Mouse (Mus musculus) heart, embryonic 13.5 days (tissue): Measurements from ENCODE around the gene Sim2. TPM values are rescaled to one million over a fixed set of nuclear protein-coding genes. Genes with fewer than 3 reads are reported as not detected.

Experiments used
- ATAC-seq: fragments of 200-750 bp; cut with Nextera tagmentation; 2 replicates; pipeline ENCODE4 v1.8.0; 2017; ENCODE audit warnings: moderate TSS enrichment; ENCODE audit not compliant: insufficient number of reproducible peaks, low FRiP score, low TSS enrichment; ENCODE audit errors: extremely low read depth
- H3K27ac ChIP-seq: fragments of 300-500 bp; sonication (generic); replicated peaks from 2 replicates; pipeline ENCODE4 v1.5.1; 2015; ENCODE audit warnings: moderate library complexity, mild to moderate bottlenecking, inconsistent platforms
- H3K27me3 ChIP-seq: fragments of 300-500 bp; sonication (generic); replicated peaks from 2 replicates; pipeline ENCODE4 v1.6.1; 2015; ENCODE audit warnings: mild to moderate bottlenecking, inconsistent platforms
- H3K36me3 ChIP-seq: fragments of 300-500 bp; sonication (generic); 2 replicates; pipeline ENCODE4 v1.6.1; 2015; ENCODE audit warnings: mild to moderate bottlenecking, inconsistent platforms
- H3K4me1 ChIP-seq: fragments of 300-500 bp; sonication (generic); 2 replicates; pipeline ENCODE4 v1.6.1; 2015; ENCODE audit warnings: inconsistent platforms
- H3K4me2 ChIP-seq: fragments of 300-500 bp; sonication (generic); 2 replicates; pipeline ENCODE4 v1.6.1; 2015; ENCODE audit warnings: inconsistent platforms, mild to moderate bottlenecking, moderate library complexity
- H3K4me3 ChIP-seq: fragments of 300-500 bp; sonication (generic); 2 replicates; pipeline ENCODE4 v1.5.1; 2015; ENCODE audit warnings: moderate library complexity, mild to moderate bottlenecking, inconsistent platforms
- H3K9ac ChIP-seq: fragments of 300-500 bp; sonication (generic); 2 replicates; pipeline ENCODE4 v1.6.1; 2015; ENCODE audit warnings: inconsistent platforms, mild to moderate bottlenecking, moderate library complexity
- H3K9me3 ChIP-seq: fragments of 300-500 bp; sonication (generic); 2 replicates; pipeline ENCODE4 v1.6.1; 2016; ENCODE audit warnings: inconsistent platforms
- WGBS: fragments of 180-500 bp; shearing (Covaris S2); methylation state at CpG from one replicate; pipeline ENCODE4 v1.1.7; 2015; ENCODE audit warnings: mixed read lengths; 5-methylcytosine and 5-hydroxymethylcytosine counted together
- polyA plus RNA-seq: library from polyadenylated mRNA; unstranded; fragments of >200 nt; fragmentation: Nextera tagmentation; extraction: Ambion mirVana; gene quantifications from 2 replicates; pipeline ENCODE4 v1.2.1, GENCODE M21; 2015

Sim2 gene
- polyA plus RNA-seq, 1 experiment from 2014 or later = 0.07 TPM

DNA sequence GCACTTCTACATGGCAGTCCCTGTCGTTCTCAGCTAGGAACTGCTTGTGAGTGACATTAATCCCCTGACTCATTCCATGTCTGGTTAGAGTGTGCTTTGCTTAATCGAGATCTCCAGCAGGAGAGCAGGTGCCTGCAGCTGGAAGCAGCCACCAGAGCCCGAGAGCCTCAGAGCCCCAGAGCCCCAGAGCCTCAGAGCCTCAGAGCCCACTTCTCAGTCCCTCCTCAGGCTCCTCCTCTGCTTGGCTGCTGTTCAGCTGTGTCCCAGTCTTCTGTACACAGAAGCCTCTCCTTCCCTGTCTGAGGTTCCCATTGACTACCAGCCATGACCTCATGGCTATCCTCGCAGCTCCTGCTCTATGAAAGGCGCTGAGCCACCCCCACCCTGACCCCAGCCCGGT, 32.6 kb downstream of the Sim2 start:
- WGBS = 44% methylated on average over 6 of the region's 6 CpGs
- ATAC-seq = no peak
- H3K27me3 ChIP-seq = peaks cover 54% of the 10 kb centered on the region

DNA sequence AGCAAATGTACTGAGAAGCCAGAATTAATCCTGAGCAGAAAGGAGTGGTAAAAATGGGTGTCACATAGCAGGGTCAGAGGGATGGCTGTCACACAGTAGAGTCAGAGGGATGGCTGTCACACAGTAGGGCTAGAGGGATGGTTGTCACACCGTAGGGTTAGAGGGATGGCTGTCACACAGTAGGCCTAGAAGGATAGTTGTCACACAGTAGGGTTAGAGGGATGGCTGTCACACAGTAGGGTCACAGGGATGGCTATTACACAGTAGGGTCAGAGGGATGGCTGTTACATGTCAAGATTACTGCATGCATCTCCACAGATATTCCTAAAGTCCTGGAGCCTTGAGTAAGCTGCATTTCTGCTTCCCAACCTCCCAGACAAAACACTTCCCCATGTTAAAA, 33.7 kb downstream of the Sim2 start:
- Histone ChIP-seq H3K4me2 (no peak overlapping the region), H3K27me3 (peaks cover 54% of the 10 kb centered on the region), H3K4me1 (peaks cover 5% of the 10 kb centered on the region; the same call in 1 of the 2 replicates), H3K36me3 (no peaks in the 10 kb centered on the region), H3K27ac (no peak overlapping the region), H3K4me3 (no peak overlapping the region), H3K9ac (no peak overlapping the region), H3K9me3 (no peaks in the 10 kb centered on the region)
- 97% methylated on average over 1 of the region's 1 CpGs for WGBS
- no peak for ATAC-seq

More for the DNA sequence above, 32.6 kb downstream of the Sim2 start:
- Histone ChIP-seq H3K27ac (no peak overlapping the region), H3K36me3 (no peaks in the 10 kb centered on the region), H3K4me3 (no peak overlapping the region), H3K4me2 (no peak overlapping the region), H3K4me1 (peaks cover 5% of the 10 kb centered on the region; the same call in 1 of the 2 replicates), H3K9me3 (no peaks in the 10 kb centered on the region), H3K9ac (no peak overlapping the region)

DNA sequence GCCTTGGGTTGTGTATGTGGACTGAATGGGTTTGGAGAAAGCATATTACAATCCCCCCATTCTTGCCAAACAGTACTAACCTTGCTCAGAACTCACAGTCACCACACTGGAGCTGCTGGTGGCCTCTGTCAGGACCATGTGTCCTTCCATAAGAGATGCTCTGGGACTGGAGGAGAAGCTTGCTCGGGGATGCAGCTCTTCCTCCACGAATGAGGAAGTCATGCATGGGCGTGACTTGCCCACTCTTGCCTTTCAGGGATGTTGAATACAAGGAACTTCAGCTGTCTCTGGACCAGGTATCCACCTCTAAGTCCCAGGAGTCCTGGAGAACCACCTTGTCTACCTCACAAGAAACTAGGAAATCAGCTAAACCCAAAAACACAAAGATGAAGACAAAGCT, 37.6 kb downstream of the Sim2 start:
- Histone ChIP-seq H3K4me3 (no peak overlapping the region), H3K9me3 (no peaks in the 10 kb centered on the region), H3K36me3 (no peaks in the 10 kb centered on the region), H3K4me2 (no peak overlapping the region), H3K9ac (no peak overlapping the region), H3K27ac (no peak overlapping the region), H3K27me3 (peaks cover 67% of the 10 kb centered on the region), H3K4me1 (peaks cover 13% of the 10 kb centered on the region)
- no peak for ATAC-seq
- WGBS = 75% methylated on average over 3 of the region's 3 CpGs

DNA sequence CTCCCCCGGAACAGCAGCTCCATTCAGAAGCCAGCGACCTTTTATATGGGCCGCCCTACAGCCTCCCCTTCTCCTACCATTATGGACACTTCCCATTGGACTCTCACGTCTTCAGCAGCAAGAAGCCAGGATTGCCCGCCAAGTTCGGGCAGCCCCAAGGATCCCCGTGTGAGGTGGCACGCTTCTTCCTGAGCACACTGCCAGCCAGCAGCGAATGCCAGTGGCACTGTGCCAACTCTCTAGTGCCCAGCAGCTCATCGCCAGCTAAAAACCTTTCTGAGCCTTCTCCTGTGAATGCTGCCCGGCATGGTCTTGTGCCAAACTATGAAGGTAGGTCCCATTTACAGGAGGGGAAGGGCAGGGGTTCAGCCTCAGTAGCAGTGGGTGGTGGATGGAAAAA, 38.5 kb downstream of the Sim2 start:
- Histone ChIP-seq H3K9me3 (no peaks in the 10 kb centered on the region), H3K9ac (no peak overlapping the region), H3K4me2 (no peak overlapping the region), H3K36me3 (no peaks in the 10 kb centered on the region), H3K27ac (no peak overlapping the region), H3K4me3 (no peak overlapping the region), H3K27me3 (peaks cover 73% of the 10 kb centered on the region), H3K4me1 (peaks cover 13% of the 10 kb centered on the region)
- 71% methylated on average over 11 of the region's 11 CpGs for WGBS
- no peak for ATAC-seq

DNA sequence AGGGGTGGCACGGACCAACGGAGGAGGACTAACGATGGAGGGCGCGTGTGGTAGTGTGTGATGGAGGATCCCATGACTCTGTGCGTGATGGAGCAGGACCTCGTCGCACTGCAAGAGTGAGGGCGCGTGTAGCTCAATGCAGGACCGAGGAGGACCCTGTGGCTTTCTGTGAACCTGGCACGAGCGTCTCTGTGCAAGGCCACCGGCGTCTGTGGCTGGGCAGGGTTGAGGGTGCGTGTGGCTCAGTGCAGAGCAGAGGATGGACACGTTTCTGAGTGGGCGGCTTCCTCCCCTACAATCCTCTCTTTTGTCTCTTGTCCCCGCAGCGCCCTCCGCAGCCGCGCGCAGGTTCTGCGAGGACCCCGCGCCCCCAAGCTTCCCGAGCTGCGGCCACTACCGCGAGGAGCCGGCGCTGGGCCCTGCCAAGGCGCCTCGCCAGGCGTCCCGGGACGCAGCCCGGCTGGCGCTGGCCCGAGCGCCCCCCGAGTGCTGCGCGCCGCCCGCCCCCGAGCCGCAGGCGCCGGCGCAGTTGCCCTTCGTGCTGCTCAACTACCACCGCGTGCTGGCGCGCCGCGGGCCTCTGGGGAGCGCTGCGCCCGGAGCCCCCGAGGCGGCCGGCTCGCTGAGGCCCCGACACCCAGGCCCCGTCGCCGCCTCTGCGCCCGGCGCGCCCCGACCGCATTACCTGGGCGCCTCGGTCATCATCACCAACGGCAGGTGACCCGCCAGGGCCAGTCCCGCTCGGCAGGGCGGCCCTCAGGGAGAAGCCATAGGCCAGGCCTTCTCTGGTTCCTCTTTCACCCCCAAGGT, 40.6 kb downstream of the Sim2 start:
- H3K4me2 ChIP-seq = peak overlapping the region; percentile 91
- H3K4me3 ChIP-seq = peak overlapping the region; percentile 58
- ATAC-seq = no peak
- no peak overlapping the region for H3K27ac ChIP-seq
- peak overlapping the region; percentile 75 for H3K9ac ChIP-seq
- H3K4me1 ChIP-seq = peaks cover 20% of the 10 kb centered on the region
- WGBS = 2% methylated on average over 83 of the region's 83 CpGs
- H3K36me3 ChIP-seq = no peaks in the 10 kb centered on the region
- H3K9me3 ChIP-seq = no peaks in the 10 kb centered on the region
- peaks cover 67% of the 10 kb centered on the region for H3K27me3 ChIP-seq

DNA sequence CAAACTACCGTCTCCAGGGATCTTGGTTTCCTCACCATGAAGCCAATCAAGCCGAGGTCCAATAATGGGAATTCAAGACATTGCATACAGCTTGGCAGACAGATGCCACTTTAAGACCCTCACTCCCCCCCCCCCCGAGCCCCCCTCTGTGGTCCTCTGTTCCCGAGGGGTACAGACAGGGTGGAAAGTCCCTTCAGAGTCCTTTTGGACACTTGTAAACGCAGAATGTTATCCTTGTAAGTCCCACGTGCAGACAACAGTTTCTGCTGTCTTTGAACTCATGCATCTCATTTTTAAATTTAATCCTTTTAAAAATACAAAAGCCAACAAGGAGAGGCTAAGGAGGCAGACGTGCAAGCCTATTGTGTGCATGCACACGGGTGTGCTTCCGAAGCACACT, 41.5 kb downstream of the Sim2 start:
- Histone ChIP-seq H3K36me3 (no peaks in the 10 kb centered on the region), H3K4me1 (peaks cover 20% of the 10 kb centered on the region), H3K9ac (no peak overlapping the region), H3K27me3 (peaks cover 67% of the 10 kb centered on the region), H3K27ac (no peak overlapping the region), H3K9me3 (no peaks in the 10 kb centered on the region), H3K4me2 (peak overlapping the region; percentile 91), H3K4me3 (peak overlapping the region; percentile 58)
- 45% methylated on average over 9 of the region's 9 CpGs for WGBS
- ATAC-seq = no peak

DNA sequence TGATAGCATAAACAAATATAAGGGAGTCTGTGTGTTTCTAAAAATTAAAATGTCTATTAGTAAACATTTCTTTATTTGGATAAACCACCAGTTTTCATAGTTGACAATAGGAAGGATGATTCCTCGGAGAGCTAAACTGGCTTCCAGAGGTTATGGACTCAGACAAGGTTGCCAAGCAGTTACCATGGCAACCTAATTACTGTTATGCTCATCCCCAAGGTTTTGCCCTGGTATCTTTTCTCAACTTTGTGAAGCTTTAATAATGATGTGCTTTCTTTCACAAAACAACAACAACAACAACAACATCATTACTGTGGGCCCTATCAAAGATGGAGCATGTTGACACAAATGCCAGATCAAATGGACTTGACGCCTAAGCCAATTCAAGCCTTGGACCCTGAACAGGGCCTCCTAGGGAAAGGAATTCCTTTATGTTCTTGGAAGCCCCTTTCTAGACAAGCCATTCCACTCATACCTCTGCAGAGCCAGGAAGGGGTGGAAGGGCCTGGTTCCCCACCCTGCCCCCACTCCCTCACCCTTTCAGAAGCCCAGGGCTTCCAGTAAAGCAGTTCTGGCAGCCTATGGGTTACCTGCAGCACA, 43.6 kb downstream of the Sim2 start:
- peaks cover 46% of the 10 kb centered on the region for H3K27me3 ChIP-seq
- H3K9ac ChIP-seq = no peak overlapping the region
- H3K36me3 ChIP-seq = peaks cover 5% of the 10 kb centered on the region
- no peak overlapping the region for H3K4me2 ChIP-seq
- WGBS = 59% methylated on average over 2 of the region's 2 CpGs
- H3K4me3 ChIP-seq = no peak overlapping the region
- no peak overlapping the region for H3K27ac ChIP-seq
- ATAC-seq = no peak
- peaks cover 20% of the 10 kb centered on the region for H3K4me1 ChIP-seq
- no peaks in the 10 kb centered on the region for H3K9me3 ChIP-seq

DNA sequence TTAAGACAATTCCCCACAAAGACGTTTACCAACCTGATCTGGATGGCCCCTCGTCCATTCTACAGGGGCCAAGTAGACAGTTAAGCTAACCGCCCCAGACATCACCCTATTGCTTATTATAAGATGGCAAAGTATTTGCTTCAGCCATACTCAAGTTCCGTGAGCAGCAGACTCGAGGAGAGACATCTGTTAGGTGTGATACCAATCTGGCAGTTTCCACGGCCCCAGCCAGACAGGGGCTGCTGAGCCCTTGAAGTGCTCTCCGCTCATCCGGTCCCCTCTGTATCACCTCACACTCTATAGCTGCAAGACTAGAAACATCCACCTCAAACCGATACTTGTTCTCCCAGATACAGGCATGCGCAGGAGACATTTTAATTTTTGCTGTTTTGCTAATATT, 49.5 kb downstream of the Sim2 start:
- H3K4me2 ChIP-seq = no peak overlapping the region
- no peaks in the 10 kb centered on the region for H3K27me3 ChIP-seq
- ATAC-seq = no peak
- H3K9ac ChIP-seq = no peak overlapping the region
- H3K27ac ChIP-seq = no peak overlapping the region
- H3K4me3 ChIP-seq = no peak overlapping the region
- peaks cover 13% of the 10 kb centered on the region for H3K36me3 ChIP-seq
- no peaks in the 10 kb centered on the region for H3K4me1 ChIP-seq
- WGBS = 68% methylated on average over 10 of the region's 10 CpGs
- H3K9me3 ChIP-seq = no peaks in the 10 kb centered on the region

DNA sequence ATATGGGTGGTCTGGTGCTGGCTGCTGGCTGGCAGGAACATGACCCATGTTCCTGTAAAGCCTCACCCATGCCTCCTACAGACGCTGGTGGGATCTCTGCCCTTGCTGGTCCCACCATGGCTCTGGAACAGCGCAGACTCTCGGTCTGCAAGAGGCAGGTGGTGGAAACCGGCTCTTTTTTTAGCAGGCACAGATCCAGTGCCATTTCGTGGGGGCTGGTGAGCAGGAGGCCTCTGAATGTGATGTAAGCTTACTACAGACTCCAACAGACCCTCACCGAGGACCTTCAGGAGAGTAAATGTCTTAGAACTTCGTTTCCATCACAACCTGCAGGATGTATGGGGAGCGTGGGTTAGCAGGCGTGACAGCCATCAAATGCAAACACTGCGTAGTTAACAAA, 56.0 kb downstream of the Sim2 start:
- no peak for ATAC-seq
- H3K9me3 ChIP-seq = no peaks in the 10 kb centered on the region
- WGBS = 58% methylated on average over 10 of the region's 10 CpGs
- no peak overlapping the region for H3K9ac ChIP-seq
- peaks cover 7% of the 10 kb centered on the region; the same call in 1 of the 2 replicates for H3K36me3 ChIP-seq
- H3K4me3 ChIP-seq = no peak overlapping the region
- H3K4me2 ChIP-seq = no peak overlapping the region
- peaks cover 25% of the 10 kb centered on the region for H3K4me1 ChIP-seq
- peaks cover 10% of the 10 kb centered on the region; the same call in 1 of the 2 replicates for H3K27me3 ChIP-seq
- H3K27ac ChIP-seq = no peak overlapping the region

DNA sequence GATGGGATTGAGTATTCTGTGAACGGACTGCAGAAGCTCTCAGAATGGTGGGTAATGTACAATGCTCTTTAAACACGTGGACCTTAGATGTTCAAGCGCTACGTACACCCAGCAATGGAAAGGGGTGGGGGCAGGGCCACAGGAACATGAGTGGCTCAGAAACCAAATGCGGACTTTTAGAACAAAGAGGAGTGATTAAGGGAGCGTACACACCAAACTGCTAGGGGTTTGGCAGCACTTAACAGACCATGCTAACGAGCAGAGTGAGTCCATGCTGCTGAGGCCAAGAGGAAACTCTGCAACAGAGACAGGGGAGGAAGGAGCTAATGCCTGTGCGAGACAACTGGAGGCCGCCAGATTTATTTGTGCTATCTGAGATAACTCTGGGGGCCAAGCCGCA, 58.6 kb downstream of the Sim2 start:
- peak overlapping the region; percentile 6; the same call in 1 of the 2 replicates for H3K4me3 ChIP-seq
- 23% methylated on average over 10 of the region's 10 CpGs for WGBS

DNA sequence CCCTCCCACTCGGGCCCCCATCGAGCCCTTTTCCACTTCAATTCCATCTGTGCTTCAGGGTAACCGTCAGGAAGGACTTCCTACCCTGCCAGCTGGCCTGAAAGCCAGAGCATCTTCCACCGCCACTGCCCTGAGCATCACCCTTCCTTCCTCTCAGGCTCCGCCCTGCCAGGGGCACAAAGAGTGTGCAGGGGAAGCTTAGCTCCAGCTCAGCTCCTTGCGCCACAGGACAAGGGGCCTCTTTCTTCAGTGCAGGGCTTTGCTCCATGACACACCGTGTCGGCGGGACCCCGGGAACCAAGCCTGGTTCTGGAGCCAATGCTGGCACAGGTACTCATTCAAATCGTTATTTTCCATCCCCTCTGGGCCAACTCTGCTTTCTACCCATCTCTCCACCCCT, 63.4 kb downstream of the Sim2 start:
- WGBS = 57% methylated on average over 11 of the region's 11 CpGs
- no peak overlapping the region for H3K4me3 ChIP-seq
- H3K27me3 ChIP-seq = peaks cover 6% of the 10 kb centered on the region; the same call in 1 of the 2 replicates
- H3K4me2 ChIP-seq = no peak overlapping the region
- no peak overlapping the region for H3K27ac ChIP-seq
- no peaks in the 10 kb centered on the region for H3K9me3 ChIP-seq
- H3K36me3 ChIP-seq = no peaks in the 10 kb centered on the region
- no peak for ATAC-seq
- H3K9ac ChIP-seq = no peak overlapping the region
- peaks cover 44% of the 10 kb centered on the region for H3K4me1 ChIP-seq

More for the DNA sequence above, 58.6 kb downstream of the Sim2 start:
- peak overlapping the region; percentile 38; the same call in 1 of the 2 replicates for H3K9ac ChIP-seq
- no peaks in the 10 kb centered on the region for H3K9me3 ChIP-seq
- peak overlapping the region; percentile 61 for H3K27ac ChIP-seq
- ATAC-seq = no peak
- H3K36me3 ChIP-seq = 0 out of 2 replicates have a peak, but pooled peaks cover 4% of the 10 kb centered on the region
- peaks cover 30% of the 10 kb centered on the region for H3K4me1 ChIP-seq
- peak overlapping the region; percentile 50 for H3K4me2 ChIP-seq
- H3K27me3 ChIP-seq = peaks cover 10% of the 10 kb centered on the region; the same call in 1 of the 2 replicates
